Mouse (Mus musculus) ovary, postnatal 14 days (tissue): ENCODE results near the gene Lnx1.

Experiments used
- DNase-seq: peaks from one replicate; pipeline ENCODE4 v3.0.0; 2022; ENCODE audit warnings: low spot score

Gene Lnx1

GRCm38 (mm10) chr5:74702766-74703165, at the start of gene Lnx1:
Lnx1 (minus strand) TSS chr5:74702912.
- DNase-seq = no peak

GRCm38 (mm10) chr5:74750501-74750900, 47.8 kb upstream of the Lnx1 start:
- no peak for DNase-seq

- DNase-seq = no peak
Measured at GRCm38 (mm10) chr5:74747476-74747875, 44.8 kb upstream of the Lnx1 start.

DNA sequence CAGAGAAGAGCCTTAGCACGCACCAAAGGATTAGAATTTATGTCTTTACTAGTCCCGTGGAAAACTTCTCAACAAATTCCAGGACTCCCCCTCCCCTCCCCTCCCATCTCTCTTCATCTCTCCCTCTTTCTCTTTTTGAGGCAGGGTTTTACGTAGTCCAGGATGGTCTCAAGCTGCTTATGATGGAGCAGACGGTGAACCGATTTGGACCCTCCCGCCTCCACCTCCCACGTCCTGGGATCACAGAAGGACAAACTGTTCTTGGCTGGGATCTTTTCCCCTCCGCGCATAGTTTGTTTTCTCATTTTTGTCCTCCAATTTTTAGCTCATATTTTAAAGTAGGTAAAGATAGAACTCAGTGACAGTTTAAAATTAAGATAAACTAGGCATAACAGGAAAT, 38.2 kb upstream of the Lnx1 start:
- DNase-seq = no peak

DNA sequence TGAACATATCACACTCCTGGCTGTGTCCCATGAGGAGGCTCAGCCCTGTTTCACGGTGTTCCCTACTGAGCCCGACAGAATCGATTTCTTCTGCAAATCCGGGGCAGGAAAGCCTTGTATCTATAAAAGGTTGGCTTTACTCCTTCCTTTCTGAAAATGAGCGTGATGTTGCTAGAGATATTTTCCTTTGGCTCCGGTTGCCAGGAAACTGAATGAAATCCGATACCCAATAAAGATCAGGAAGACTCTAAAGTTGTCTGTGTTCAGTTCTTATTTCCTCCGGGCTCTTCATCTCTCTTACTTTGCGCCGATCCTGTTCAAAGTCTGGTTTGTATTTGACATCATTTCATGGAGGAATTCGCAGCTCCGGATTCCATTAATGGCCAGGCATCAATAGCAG, 36.7 kb upstream of the Lnx1 start:
- no peak for DNase-seq

- DNase-seq = no peak
Measured at GRCm38 (mm10) chr5:74738312-74738711, 35.6 kb upstream of the Lnx1 start.

DNA sequence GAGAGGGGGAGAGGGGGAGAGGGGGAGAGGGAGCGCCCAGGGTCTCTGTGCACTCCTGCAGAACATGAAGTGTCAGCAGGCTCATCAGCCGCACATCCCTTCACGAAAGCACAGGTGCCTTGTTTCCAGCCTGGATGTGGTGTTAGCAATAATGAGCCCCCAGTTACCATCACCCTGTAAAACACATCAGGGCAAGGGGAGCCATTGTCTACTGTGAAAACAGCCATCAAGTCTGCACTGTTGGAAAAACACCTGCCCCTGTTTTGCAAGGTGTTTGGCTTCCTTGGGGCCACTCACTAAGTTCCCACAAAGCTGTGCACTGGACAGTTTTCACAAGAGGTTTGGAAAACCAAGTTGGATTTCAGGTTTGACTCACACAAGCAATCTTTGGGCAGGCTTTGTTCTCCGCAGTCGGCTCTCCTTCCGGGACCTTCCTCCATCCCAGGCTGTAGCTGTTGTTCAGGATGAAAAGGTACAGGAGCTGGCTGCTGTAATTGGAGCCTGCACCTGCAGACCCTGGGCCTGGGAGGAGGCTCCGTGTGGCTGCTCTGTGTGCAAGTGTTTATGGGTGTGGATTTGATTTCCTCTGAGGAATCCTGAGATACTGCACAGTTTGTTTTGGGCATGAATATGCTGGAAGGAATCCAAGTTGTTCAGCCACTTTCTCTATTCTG, 31.3 kb upstream of the Lnx1 start:
- DNase-seq = no peak

- DNase-seq = no peak
Measured at GRCm38 (mm10) chr5:74732613-74733012, 29.9 kb upstream of the Lnx1 start.

DNA sequence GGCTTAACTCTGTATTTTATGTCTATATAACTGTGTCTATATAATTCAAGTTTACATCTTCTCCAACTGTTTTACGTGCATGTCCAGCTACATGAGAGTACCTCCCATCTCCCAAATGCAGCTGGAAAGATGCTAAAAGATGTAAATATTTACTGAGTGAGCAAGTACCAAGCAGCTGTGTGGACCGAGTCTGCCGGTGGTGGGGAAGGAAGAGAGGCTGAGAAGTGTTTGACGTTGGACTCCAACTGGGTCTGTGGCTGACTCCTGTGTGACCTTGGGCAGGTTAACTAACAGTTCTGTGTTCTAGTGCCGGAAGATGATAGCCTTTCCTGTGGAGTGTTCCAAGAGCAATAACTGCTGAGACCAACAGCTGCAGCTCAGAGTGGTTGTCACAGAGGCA, 27.9 kb upstream of the Lnx1 start:
- no peak for DNase-seq

- no peak for DNase-seq
Measured at GRCm38 (mm10) chr5:74729567-74729966, 26.9 kb upstream of the Lnx1 start.

DNA sequence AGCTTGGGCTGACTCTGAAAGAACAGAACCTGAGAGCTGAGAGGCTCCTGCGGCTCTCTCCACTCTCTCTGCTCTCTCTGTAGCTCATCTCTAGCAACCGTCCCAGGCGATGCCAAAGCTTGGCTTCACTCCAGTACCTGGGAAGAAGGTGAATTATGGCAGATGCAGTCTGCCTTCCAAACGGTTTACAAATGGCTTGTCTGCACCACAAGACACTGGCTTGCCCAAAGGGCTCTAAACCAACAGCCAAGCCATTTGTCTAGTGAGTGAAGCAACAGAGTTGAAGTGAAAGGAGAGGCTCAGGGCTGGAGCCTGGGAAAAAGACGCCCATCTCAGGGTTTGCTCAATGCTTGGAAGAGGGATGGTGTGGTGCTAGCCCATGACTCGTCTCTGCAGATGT, 25.5 kb upstream of the Lnx1 start:
- DNase-seq = no peak

- DNase-seq = no peak
Measured at GRCm38 (mm10) chr5:74727319-74727718, 24.6 kb upstream of the Lnx1 start.

DNA sequence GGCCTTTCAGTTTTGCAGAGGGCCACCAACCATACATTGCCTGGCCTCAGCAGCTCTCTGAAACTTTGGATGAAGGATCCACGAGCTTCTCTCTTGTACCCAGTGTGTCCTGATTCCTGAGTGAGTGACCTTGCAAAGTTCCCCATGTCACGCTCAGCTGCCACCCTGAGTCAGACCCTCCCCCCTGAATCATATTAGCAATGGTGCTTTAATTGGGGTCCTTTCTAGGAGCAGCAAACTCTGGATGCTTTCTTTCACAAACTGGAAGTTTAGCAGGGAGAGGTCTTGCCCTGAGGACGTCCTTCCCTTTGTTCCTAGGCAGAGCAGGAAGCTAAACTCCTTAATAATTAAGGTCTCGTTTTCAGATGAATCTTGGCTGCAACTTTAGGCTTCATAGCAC, 22.8 kb upstream of the Lnx1 start:
- no peak for DNase-seq

GRCm38 (mm10) chr5:74721816-74722215, 19.1 kb upstream of the Lnx1 start:
- DNase-seq = no peak

DNA sequence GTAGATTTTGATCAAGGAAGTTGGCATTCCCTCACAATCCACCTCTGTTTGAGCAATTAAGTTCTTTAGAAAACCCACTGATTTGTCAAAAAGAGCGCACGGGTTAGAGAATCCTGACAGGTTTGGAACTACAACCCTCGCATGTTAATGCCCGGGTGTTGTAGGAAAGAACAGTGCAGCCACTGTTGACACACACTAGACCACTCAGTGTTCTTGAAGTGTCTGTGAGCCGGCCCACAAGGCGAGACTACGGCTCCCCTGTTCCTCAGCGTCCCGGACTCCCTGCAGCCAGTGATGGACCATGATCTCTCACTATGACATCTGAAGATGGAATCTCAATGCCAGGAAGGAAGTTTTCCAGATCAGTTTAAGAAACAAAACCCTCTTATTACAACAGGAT, 17.9 kb upstream of the Lnx1 start:
- no peak for DNase-seq

DNA sequence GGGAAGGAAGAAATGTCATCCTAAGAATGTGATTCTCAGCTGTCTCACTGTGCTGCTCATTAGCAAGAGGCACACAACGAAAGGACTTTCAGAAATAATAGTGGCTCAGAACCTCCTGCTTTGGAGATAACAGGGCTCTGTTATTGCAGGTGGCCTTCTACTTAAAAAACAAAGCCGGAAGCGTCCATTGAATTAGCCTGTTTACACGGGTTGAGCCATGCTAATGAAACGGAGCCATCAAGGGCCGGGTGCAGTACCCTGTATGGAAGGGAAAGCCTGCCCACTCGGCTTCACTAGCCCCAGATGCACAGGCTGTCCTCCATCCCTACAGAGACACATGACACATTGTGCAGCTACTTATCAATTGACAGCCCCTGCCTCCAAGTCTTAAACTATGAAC, 13.5 kb upstream of the Lnx1 start:
- DNase-seq = no peak

- no peak for DNase-seq
Measured at GRCm38 (mm10) chr5:74712811-74713210, 10.1 kb upstream of the Lnx1 start.

GRCm38 (mm10) chr5:74711988-74712387, 9.3 kb upstream of the Lnx1 start:
- DNase-seq = no peak

- DNase-seq = no peak
Measured at GRCm38 (mm10) chr5:74711056-74711455, 8.3 kb upstream of the Lnx1 start.

DNA sequence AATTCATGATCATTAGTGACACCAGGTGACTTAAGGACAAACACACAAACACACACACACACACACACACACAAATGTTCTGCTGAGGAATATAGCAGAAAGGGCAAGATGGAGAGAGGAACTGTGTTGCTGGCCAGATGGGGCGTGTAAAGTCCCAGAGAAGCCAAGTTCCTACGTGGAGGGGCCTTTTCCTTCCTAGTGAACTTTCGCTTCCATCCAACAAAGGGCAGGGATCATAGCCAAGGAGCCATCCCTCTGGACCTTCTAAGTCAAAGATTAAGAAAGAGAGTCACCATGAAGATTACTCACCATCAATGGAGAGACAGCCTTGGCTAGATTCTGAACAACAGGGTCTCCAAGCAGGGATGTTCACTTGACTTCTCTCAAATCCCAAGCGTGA, 7.5 kb upstream of the Lnx1 start:
- no peak for DNase-seq

DNA sequence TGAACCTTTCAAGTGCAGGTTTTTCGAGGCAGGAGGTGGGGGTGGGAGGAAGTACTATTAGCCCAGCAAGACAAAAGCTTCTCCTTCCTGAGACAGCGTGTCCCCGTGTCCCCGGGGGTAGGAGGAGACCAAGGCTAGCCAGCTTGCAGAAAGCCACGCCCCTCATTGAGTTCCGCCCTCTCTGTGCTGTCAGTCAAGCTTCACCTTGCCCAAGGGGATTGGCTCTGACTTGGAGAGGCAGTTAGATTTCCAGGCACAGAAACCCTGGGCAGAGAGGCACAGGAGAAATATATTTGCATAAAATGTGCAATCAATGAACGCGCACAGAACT, 1.7 kb upstream of the Lnx1 start:
- DNase-seq = peak; percentile 42

DNA sequence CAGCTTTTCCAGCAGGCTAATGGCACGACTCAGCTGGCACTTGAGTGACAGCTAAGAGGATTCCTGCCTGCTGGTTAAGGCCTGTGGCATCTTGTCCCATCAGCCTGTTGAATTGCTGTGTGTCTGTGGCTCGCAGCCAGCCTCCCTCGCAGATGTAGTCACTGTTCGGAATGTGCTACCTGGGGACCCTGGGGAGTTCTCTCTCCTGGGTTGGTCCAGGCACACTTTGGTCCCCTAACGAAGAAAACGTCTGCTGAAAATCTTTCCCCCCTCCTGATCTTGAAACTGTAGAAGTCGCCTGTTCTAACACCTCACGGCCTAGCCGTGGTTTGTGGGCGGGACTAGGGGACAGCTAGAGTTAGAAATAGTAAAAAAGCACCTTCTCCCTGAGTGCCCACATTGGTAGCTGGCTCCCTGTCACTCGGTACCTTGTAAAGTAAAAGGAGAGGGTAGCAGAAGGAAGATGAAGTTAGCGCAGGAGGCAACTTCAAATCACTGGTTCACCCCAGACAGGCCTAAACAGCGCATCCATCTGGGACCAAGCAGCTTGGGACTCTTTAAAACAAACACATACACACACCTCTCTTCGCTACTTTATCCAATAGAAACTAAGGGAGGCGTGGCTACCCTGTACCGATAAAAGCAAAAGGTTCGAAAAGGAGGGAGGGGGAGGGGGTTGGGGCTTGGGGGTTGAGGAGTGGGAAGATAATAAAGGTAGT, 1.2 kb upstream of the Lnx1 start:
- DNase-seq = no peak

DNA sequence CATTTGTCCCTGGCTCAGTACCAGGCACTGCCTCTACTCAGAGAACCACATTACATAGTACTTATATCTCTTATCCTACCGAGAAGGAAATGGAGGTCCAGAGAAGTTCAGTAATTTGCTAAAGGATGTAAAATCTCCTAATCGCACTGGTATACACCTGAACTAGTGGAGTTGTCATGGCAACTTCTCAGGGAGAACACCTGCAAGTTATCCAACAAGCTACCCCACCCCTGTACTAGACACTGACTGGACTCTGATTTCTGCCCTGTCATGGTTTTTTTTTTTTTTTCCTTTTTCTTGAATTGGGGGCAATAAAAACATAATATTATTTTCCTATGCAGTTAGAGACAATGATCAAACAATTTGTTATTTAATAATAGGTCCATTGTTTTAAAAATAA, 1.8 kb downstream of the Lnx1 start:
- DNase-seq = no peak

DNA sequence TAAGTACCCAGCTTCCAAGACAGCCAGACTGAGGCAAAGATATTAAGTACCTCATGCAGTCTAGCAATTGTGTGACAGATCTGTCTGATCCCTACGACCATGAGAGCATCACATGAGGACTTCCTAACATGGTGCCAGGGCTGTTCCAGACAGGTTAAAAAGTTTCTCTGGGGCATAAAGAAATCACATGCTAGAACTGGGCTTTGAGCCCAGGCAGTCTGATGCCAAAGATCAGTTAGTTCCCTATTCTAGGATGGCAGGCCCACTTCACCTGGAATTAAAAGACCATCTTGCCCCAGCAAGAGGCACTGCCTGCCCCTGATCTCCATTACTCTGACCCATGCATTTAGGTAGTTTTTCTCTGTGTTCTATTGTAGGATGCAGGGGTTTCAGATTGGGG, 3.0 kb downstream of the Lnx1 start:
- DNase-seq = no peak
